Mouse (Mus musculus) intestine, embryonic 15.5 days (tissue): Measurements from ENCODE around the gene Fkbp14. TPM values are rescaled to one million over a fixed set of nuclear protein-coding genes. Genes with fewer than 3 reads are reported as not detected.
A peak's percentile ranks its signal among the peaks of the same experiment; 100 is the strongest.

ENCODE experiments used
- ATAC-seq: fragments of 200-750 bp; cut with Nextera tagmentation; 2 replicates; pipeline ENCODE4 v1.8.0; 2017; ENCODE audit warnings: moderate TSS enrichment, moderate library complexity
- H3K27ac ChIP-seq: fragments of 300-500 bp; sonication (generic); 2 replicates; pipeline ENCODE4 v1.5.1; 2015; ENCODE audit warnings: mild to moderate bottlenecking, inconsistent platforms
- H3K27me3 ChIP-seq: fragments of 300-500 bp; sonication (generic); replicated peaks from 2 replicates; pipeline ENCODE4 v1.6.1; 2015; ENCODE audit warnings: inconsistent platforms
- H3K36me3 ChIP-seq: fragments of 300-500 bp; sonication (generic); 2 replicates; pipeline ENCODE4 v1.6.1; 2015; ENCODE audit warnings: inconsistent platforms
- H3K4me1 ChIP-seq: fragments of 300-500 bp; sonication (generic); replicated peaks from 2 replicates; pipeline ENCODE4 v1.6.1; 2015; ENCODE audit warnings: inconsistent platforms
- H3K4me2 ChIP-seq: fragments of 300-500 bp; sonication (generic); replicated peaks from 2 replicates; pipeline ENCODE4 v1.6.1; 2015; ENCODE audit warnings: mild to moderate bottlenecking, inconsistent platforms
- H3K4me3 ChIP-seq: fragments of 300-500 bp; sonication (generic); replicated peaks from 2 replicates; pipeline ENCODE4 v1.5.1; 2015; ENCODE audit warnings: inconsistent platforms
- H3K9ac ChIP-seq: fragments of 300-500 bp; sonication (generic); 2 replicates; pipeline ENCODE4 v1.6.1; 2015; ENCODE audit warnings: inconsistent platforms
- H3K9me3 ChIP-seq: fragments of 300-500 bp; sonication (generic); 2 replicates; pipeline ENCODE4 v1.6.1; 2016; ENCODE audit warnings: inconsistent platforms
- WGBS: fragments of 180-500 bp; shearing (Covaris S2); methylation state at CpG from one replicate; pipeline ENCODE4 v1.1.7; 2015; 5-methylcytosine and 5-hydroxymethylcytosine counted together
- polyA plus RNA-seq: library from polyadenylated mRNA; unstranded; fragments of >200 nt; fragmentation: Nextera tagmentation; extraction: Ambion mirVana; gene quantifications from 2 replicates; pipeline ENCODE4 v1.2.1, GENCODE M21; 2015

Gene Fkbp14
- polyA plus RNA-seq, 1 experiment from 2014 or later: 24.3 TPM

- Histone ChIP-seq H3K9me3 (no peaks in the 10 kb centered on the region), H3K4me3 (no peak overlapping the region), H3K27ac (no peak overlapping the region), H3K9ac (no peak overlapping the region), H3K4me1 (no peaks in the 10 kb centered on the region), H3K27me3 (no peaks in the 10 kb centered on the region), H3K4me2 (no peak overlapping the region), H3K36me3 (no peaks in the 10 kb centered on the region)
- 45% methylated on average over 1 of the region's 1 CpGs for WGBS
- ATAC-seq: no peak
Measured at GRCm38 (mm10) chr6:54555816-54556215, 41.3 kb downstream of the Fkbp14 start.

DNA sequence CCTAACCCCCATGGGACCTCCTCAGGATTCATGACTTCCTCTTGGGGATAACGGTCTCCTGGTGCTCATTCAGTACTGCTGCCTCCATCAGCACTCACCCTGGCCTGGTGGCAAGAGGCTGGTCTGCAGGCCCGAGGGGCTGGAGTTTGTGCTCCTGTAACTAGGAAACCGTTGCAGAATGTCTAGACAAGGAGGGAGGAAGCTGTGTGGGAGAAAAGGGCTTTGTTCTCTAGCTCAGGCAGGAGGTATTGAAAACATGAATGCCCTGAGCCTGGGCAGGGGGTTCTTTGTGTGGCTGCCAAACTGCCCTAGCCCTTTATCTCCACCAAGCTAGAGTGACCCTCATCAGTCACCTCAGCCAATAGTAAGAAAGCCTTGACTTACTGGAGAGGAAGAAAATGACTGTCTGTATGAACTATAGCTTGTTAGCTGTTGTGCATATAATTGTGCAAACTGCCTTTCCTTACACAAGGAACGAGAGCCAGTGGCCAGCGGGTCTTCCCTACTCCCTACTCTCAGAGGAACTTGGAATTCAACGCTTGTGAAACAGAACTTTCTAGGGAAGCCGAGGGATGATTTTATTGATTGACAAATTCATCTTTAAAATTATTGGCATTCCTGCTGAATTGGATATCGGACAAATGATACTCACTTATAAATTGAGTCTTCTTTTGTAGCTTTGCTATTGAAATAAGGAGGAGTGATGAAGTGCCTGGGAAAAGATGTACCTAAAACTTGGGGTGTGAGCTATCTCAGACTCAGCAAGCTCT lies 42.6 kb downstream of the Fkbp14 start:
- WGBS: 65% methylated on average over 8 of the region's 8 CpGs
- Histone ChIP-seq H3K27ac (no peak overlapping the region), H3K9me3 (no peaks in the 10 kb centered on the region), H3K27me3 (no peaks in the 10 kb centered on the region), H3K4me1 (no peaks in the 10 kb centered on the region), H3K4me2 (no peak overlapping the region), H3K36me3 (no peaks in the 10 kb centered on the region), H3K9ac (no peak overlapping the region), H3K4me3 (no peak overlapping the region)
- no peak for ATAC-seq

- H3K27ac ChIP-seq: no peak overlapping the region
- no peak overlapping the region for H3K4me3 ChIP-seq
- no peaks in the 10 kb centered on the region for H3K36me3 ChIP-seq
- 77% methylated on average over 2 of the region's 2 CpGs for WGBS
- no peaks in the 10 kb centered on the region for H3K9me3 ChIP-seq
- ATAC-seq: no peak
- no peak overlapping the region for H3K4me2 ChIP-seq
- no peak overlapping the region for H3K9ac ChIP-seq
- H3K4me1 ChIP-seq: no peaks in the 10 kb centered on the region
- H3K27me3 ChIP-seq: no peaks in the 10 kb centered on the region
Measured at GRCm38 (mm10) chr6:54553632-54554031, 43.5 kb downstream of the Fkbp14 start.

DNA sequence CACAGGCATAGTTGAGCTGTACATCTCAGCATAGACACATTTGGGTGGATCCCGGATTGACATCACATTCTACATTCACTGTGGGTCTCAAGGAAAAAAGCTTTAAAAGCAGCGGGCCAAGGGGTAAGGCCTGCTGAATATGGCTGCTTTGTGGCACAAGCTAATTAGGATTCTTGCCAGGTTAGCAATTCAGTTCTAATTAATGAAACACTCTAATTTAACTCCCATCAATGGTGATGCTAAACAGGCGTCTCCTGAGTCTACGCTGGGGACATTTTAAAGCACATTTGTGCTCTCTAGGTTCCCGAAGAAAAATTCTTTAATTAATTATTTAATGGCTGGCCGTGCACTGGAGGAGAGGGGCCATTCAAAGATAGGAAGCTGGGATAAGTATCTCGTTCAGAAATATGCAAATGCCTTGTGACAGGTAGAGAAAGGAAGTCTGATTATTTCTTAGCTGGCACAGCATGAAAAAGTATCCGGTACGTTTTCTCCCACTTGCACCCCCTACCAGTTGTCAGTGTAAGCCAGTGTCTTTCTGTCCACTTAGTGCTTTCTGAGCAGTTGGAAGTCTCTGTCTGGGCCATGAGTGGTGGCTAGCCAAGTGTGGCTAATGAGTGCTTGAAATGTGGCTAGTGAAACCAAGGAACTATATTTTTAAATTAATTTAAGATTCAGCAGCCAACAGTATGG lies 44.2 kb downstream of the Fkbp14 start:
- no peak for ATAC-seq
- H3K36me3 ChIP-seq: no peaks in the 10 kb centered on the region
- no peak overlapping the region for H3K4me3 ChIP-seq
- H3K9ac ChIP-seq: no peak overlapping the region
- H3K4me1 ChIP-seq: no peaks in the 10 kb centered on the region
- 80% methylated on average over 9 of the region's 9 CpGs for WGBS
- H3K27me3 ChIP-seq: no peaks in the 10 kb centered on the region
- no peak overlapping the region for H3K27ac ChIP-seq
- H3K9me3 ChIP-seq: no peaks in the 10 kb centered on the region
- H3K4me2 ChIP-seq: no peak overlapping the region

DNA sequence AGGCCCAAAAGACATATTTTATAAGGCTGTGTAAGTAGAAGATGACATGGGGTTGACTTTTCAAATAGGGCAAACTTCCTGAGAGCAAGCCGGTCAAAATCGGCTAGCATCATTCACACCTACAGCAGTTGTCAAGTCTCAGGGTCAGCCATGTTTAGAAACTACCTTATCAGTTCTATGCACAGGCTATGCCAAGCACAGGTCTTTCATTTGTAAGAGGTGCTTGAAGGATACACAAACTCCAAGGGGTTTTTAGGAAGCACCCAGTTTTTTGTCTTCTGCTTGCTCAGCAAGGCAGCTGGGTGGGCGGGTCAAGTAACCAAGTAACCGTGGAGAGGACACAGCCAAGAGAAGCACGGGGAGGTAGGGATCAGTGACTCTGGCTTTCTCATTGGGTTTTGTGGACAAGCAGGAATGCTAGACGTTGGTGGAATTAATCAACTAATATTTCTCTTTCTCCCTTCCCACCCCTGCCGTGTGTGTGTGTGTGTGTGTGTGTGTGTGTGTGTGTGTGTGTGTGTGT lies 46.2 kb downstream of the Fkbp14 start:
- Histone ChIP-seq H3K9ac (no peak overlapping the region), H3K27ac (no peak overlapping the region), H3K27me3 (no peaks in the 10 kb centered on the region), H3K4me2 (no peak overlapping the region), H3K4me1 (no peaks in the 10 kb centered on the region), H3K9me3 (no peaks in the 10 kb centered on the region), H3K36me3 (no peaks in the 10 kb centered on the region), H3K4me3 (no peak overlapping the region)
- ATAC-seq: no peak
- 66% methylated on average over 6 of the region's 7 CpGs for WGBS

DNA sequence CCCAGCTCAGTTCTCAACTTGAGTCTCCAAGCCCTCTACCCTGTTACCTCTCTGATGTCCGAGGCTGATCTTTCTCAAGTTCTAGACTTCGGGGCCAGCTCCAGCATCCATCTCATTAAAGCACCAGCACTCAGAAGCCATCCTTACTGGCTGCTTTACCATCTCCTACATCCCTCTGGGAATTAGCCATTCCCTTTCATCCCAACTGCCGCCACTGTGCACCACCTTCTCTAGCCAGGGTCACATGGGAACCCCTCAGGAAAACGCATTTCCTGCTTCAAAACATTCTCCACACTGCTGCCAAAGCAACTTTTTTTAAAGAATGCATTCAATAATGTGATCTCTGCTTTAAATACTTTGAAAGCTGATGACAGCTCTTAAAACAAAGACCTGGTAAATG lies 47.8 kb downstream of the Fkbp14 start:
- no peak for ATAC-seq
- Histone ChIP-seq H3K4me2 (no peak overlapping the region), H3K4me1 (no peaks in the 10 kb centered on the region), H3K9ac (no peak overlapping the region), H3K4me3 (no peak overlapping the region), H3K27ac (no peak overlapping the region), H3K9me3 (no peaks in the 10 kb centered on the region), H3K27me3 (no peaks in the 10 kb centered on the region), H3K36me3 (no peaks in the 10 kb centered on the region)
- WGBS: 66% methylated on average over 4 of the region's 4 CpGs

DNA sequence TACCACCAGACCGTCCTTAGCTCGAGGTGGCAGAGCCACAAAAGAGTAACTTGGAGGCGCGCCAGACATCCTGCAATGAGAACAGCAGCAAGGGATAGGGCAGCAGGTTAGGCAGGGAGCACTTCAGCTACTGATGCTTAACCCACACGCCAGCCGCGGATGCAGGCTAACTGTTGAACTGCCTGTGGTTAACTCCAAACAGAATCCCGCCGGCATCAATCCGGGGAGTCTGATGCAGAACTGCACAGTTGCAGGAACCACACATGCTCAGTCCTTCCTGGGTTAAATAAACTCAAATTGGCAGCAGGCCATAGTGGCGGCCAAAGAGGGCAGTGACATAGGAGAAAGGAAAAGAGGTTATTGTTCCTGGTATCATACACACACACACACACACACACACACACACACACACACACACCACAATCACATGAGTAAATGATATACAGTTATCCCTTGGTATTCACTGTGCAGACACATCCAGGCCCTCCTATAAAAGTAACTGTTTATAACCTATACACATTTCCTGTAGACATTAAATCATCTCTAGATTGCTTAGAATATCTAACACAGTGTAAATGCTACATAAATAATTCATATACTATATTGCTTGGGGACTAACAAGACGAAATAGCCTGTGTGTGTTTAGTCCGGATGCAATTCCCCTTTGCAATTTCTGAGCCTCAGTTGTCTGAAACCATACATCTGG lies 48.6 kb downstream of the Fkbp14 start:
- 46% methylated on average over 13 of the region's 13 CpGs for WGBS
- H3K36me3 ChIP-seq: no peaks in the 10 kb centered on the region
- no peak overlapping the region for H3K9ac ChIP-seq
- H3K27me3 ChIP-seq: no peaks in the 10 kb centered on the region
- no peak overlapping the region for H3K27ac ChIP-seq
- H3K4me3 ChIP-seq: no peak overlapping the region
- no peaks in the 10 kb centered on the region for H3K4me1 ChIP-seq
- no peaks in the 10 kb centered on the region for H3K9me3 ChIP-seq
- no peak overlapping the region for H3K4me2 ChIP-seq
- peak; percentile 28; the same call in 1 of the 2 replicates for ATAC-seq

GRCm38 (mm10) chr6:54543646-54544045 lies 53.5 kb downstream of the Fkbp14 start:
- no peak for ATAC-seq
- Histone ChIP-seq H3K27ac (no peak overlapping the region), H3K4me2 (no peak overlapping the region), H3K4me1 (no peaks in the 10 kb centered on the region), H3K9ac (no peak overlapping the region), H3K4me3 (no peak overlapping the region), H3K27me3 (no peaks in the 10 kb centered on the region), H3K9me3 (no peaks in the 10 kb centered on the region), H3K36me3 (no peaks in the 10 kb centered on the region)
- 80% methylated on average over 2 of the region's 2 CpGs for WGBS

GRCm38 (mm10) chr6:54542836-54543235 lies 54.3 kb downstream of the Fkbp14 start:
- no peak for ATAC-seq
- H3K27ac ChIP-seq: no peak overlapping the region
- WGBS: 81% methylated on average over 7 of the region's 7 CpGs
- H3K36me3 ChIP-seq: no peaks in the 10 kb centered on the region
- no peaks in the 10 kb centered on the region for H3K9me3 ChIP-seq
- no peaks in the 10 kb centered on the region for H3K4me1 ChIP-seq
- H3K9ac ChIP-seq: no peak overlapping the region
- H3K27me3 ChIP-seq: no peaks in the 10 kb centered on the region
- H3K4me2 ChIP-seq: no peak overlapping the region
- no peak overlapping the region for H3K4me3 ChIP-seq

GRCm38 (mm10) chr6:54540252-54540887 lies 56.7 kb downstream of the Fkbp14 start:
- Histone ChIP-seq H3K4me1 (no peaks in the 10 kb centered on the region), H3K9ac (no peak overlapping the region), H3K27me3 (no peaks in the 10 kb centered on the region), H3K27ac (no peak overlapping the region), H3K9me3 (no peaks in the 10 kb centered on the region), H3K4me3 (no peak overlapping the region), H3K4me2 (no peak overlapping the region), H3K36me3 (no peaks in the 10 kb centered on the region)
- no peak for ATAC-seq
- WGBS: 73% methylated on average over 9 of the region's 9 CpGs

DNA sequence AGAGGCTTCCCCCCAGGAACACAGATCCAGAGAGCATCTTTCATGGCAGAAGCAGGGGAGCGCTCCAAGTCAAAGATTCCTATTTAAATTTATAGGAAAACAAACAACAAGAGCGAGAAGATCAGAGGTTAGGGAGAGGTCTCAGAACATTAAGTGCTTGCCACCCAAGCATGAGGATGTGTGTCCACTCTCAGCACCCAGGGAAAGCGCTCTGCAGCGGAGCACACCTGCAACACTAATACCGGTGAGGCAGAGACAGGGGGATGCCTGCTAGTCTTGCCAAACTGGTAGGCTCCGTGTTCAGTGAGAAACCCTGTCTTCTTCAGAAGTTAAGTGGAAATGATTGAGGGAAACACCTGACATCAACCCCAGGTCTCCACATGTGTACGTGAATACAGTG lies 57.7 kb downstream of the Fkbp14 start:
- 85% methylated on average over 7 of the region's 7 CpGs for WGBS
- no peak overlapping the region for H3K4me3 ChIP-seq
- H3K27me3 ChIP-seq: no peaks in the 10 kb centered on the region
- H3K4me1 ChIP-seq: no peaks in the 10 kb centered on the region
- H3K4me2 ChIP-seq: no peak overlapping the region
- no peak overlapping the region for H3K9ac ChIP-seq
- H3K9me3 ChIP-seq: no peaks in the 10 kb centered on the region
- H3K27ac ChIP-seq: no peak overlapping the region
- ATAC-seq: no peak
- no peaks in the 10 kb centered on the region for H3K36me3 ChIP-seq

DNA sequence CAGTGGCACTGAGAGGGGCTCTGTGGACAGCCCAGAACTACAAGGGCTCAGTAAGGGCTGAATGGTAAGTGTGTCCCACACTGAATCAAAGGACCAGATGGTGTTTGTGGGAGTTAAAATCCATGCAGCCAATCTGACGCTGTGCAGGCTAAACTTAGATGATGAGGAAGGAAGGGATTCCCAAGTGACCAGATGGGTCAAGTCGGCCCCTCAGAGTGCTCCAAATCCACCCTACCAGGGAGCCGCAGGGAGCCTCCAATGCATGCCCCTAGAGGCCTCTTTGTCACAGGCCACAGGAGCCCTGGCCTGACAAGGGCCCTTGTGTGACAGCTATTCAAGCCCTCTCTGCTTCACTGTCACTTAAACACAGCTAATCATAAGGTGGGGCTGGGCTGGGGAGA lies 58.3 kb downstream of the Fkbp14 start:
- Histone ChIP-seq H3K4me3 (no peak overlapping the region), H3K9ac (no peak overlapping the region), H3K27ac (no peak overlapping the region), H3K4me1 (no peaks in the 10 kb centered on the region), H3K9me3 (no peaks in the 10 kb centered on the region), H3K4me2 (no peak overlapping the region), H3K27me3 (no peaks in the 10 kb centered on the region), H3K36me3 (no peaks in the 10 kb centered on the region)
- 38% methylated on average over 3 of the region's 3 CpGs for WGBS
- no peak for ATAC-seq
